Mouse (Mus musculus): ENCODE measurements around the gene 1810055G02Rik.

The 1810055G02Rik gene

DNA sequence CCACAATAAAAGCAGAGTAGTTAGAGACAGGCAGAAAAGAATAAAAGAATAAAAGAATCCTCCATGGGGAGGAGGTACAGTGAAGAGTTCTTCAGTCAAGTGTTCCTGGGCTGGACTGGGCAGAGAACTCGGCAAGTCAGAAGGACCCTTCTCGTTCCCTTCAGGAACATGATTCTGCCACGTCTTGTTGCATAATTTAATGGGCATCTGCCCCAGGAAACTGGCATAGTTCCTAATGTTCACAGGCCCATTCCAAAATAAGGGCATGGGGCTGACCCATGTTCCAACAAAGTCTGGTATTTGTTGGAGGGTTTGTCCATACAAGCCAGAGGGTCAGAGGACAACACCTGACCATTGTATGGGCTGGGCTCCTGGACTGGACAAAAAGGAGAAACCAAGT is 13.1 kb upstream of the 1810055G02Rik start:
- DNase-seq (ENCODE audit: low spot score in 2 of 2) = no peak

DNA sequence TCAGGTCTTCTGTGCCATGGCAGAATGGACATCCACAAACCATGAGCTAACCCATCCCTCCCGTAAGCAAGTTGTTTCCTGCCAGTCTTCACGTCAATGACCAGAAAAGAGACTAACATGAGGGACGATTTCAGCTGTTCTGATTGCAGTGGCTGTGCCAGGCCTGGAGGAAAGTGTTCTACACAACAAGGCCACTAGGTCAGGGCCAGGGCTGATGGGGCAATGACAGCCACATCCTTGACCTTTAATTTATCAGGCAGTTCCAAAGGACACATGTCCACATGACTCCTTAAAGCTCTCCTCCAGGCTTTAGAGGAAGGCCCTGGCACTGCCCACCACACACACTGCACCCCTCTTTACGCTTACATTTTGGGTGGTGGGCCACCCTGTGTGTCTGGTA is 12.6 kb upstream of the 1810055G02Rik start:
- DNase-seq (ENCODE audit: low spot score in 2 of 2) = no peak

DNA sequence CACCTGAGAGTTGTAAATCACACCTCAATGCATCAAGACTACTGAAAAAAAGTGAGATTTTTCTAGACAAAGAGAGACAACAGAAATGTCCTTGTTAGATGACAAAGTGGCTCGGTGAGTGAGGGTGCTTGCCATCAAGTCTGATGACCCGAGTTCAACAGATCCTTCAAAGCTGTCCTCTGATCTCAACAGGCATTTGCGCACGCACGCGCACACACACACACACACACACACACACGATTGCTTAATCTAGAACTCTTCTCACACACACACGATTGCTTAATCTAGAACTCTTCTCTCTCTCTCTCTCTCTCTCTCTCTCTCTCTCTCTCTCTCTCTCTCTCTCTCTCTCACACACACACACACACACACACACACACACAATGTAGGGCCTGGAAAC is 12.1 kb upstream of the 1810055G02Rik start:
- DNase-seq (ENCODE audit: low spot score in 2 of 2) = no peak

DNA sequence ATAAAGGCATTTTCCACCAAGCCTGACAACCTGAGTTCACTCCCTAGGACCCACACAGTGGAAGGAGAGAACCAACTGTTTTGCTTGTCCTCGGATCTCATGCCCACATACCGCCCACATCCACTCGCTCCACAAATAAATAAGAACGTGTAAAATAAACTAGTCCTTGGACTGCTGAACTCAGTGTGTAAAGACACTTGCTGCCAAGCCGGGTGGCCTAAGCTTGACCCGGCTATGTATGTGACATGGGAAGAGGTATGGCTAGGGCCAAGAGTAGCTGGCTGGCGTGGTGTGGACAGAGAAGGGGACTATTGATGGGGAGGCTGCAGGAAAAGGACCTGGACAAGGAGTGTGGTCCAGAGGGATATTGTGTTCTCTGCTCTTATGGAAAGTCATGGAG is 10.1 kb upstream of the 1810055G02Rik start:
- no peak for DNase-seq (ENCODE audit: low spot score in 2 of 2)

GRCm38 (mm10) chr19:3699508-3700438 is 8.3 kb upstream of the 1810055G02Rik start:
- peak; percentile 64 to 73 for DNase-seq (ENCODE audit: low spot score in 2 of 2)

DNA sequence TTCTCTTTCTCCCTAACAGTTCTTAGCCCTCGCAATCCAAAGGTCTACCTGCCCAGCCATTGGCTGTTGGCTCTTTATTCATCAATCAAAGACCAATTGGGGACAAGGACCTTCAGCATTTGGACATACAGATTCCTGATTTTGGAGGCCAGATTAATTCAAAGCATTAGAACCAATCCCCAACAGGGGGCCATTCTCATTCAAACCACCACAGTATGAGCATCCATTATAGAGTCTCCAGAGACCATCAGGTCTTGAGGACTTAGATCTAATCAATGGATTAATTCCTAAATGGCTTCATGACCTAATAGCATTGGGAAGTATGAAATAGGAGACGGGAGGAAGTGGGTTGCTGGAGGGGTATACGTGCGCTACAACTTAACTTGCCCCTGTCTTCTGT is 5.6 kb upstream of the 1810055G02Rik start:
- no peak for DNase-seq (ENCODE audit: low spot score in 2 of 2)

GRCm38 (mm10) chr19:3706258-3706657 is 1.8 kb upstream of the 1810055G02Rik start:
- no peak for DNase-seq (ENCODE audit: low spot score in 2 of 2)

DNA sequence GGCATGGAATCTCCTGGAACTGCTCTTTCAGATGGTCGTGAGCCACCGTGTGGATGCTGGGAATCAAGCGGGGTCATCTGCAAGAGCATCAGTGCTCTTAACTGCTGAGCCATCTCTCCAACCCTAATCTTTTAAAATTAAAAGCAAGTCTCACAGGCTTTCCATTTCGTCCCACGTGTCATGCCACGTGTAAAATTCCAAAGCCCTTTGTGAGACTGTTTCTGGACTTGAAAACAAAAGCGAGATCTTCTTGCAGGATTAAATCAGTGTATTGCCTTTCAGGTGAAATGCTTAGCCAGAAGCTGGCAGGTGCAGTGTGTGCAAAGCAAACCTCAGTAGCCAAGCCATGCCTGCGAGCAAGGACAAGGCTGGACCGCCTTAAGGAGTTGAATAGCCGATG is 540 bp upstream of the 1810055G02Rik start:
- no peak for DNase-seq (ENCODE audit: low spot score in 2 of 2)

DNA sequence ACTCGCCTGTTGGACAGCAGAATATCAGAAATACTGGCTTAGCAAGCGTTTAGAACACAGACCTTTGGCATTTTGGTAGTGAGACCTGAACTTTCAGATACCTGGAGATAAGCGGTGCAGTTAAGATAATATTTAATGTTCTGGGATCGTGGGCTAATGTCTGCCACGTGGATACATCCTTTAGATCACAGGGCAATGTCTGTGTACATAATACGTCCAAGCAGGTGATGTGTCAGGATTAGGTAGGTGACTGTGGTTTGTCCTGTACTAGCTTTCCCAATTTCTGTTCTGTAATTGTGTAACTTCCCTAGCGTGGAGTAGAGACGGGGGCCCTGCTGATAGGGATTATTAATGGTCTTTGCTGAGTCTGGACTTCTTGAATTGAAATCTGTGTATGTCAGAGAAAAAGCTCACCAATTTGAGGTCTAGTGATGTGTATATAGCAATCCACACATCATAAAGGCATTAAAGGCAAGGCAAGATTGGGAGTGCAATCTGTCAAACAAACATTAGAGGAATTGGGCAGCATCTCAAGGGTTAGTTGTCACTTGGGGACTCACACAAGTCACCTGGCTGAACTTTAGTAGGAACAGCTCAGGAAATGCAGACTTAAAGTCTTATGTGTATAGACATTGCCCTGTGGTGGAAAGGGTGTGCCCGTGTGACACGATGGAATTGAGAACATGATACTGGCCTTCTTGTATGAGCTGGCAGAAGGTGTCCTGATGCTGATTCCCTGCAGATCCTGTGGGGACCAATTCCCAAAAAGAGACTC is 1.1 kb downstream of the 1810055G02Rik start:
- DNase-seq (ENCODE audit: low spot score in 2 of 2) = no peak

DNA sequence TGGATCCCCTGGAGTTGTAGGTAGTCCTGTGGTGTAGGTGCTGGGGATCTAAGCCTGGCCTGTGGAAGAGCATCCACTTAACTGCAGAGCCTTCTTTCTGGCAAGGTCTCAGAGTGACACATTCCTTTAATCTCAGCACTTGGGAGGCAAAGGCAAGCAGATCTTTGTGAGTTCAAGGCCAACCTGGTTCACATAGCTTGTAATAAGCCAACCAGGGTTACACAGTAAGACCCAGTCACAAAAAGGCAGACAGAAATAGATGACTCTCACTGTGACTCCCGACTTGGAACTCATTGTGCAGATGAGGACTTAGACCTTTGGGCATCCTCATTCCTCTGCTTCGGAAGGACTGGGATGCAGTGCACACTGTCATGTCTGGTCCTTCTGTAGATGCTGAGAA is 2.3 kb downstream of the 1810055G02Rik start:
- no peak for DNase-seq (ENCODE audit: low spot score in 2 of 2)

DNA sequence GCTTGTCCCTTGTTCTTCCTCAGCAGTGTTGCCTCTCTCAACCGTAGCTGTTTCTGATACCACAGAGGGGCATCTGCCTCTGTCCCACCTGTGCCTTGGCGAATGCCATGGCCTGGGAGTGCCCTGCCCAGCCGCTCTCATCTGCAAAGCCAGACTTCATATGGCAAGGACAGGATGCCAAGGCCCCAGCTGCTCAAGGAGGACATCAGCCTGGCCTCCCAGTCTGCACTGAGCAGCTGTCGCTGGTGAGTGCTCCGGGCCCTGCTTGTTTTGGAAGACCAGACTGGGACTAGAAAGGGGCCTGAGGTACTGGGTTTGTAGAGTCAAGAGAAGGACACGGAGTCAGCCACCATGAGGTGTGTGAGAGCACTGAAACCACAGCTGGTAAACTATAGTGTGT is 6.3 kb downstream of the 1810055G02Rik start:
- no peak for DNase-seq (ENCODE audit: low spot score in 2 of 2)

- DNase-seq (ENCODE audit: low spot score in 2 of 2) = peak; percentile 68 to 70
Measured at GRCm38 (mm10) chr19:3718481-3719361, 10.6 kb downstream of the 1810055G02Rik start.

DNA sequence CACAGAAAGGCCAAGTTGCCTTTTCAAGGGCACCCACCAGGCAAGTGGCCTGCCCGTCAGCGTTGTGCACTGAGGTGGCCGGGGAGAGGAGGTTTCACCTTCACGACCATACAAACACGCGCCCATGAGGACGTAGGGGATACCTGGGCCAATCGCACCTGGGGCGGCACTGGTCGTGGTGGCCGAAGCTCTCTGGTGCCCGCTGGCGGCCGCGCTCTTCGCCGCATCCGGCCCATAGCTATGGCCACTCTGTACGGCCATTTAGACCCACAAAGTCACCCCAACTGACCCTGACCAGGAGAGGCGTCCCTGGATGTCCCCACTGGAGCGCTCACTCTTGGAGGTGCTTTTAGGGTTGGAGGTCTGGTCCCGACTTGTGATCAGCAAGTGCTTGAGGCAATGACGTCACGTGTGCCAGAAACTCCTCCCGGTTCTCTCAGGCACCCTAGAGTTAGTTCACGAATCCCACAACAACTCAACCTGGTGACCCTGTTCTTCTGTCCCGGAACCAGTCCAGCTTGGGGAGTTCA is 11.3 kb downstream of the 1810055G02Rik start:
- DNase-seq (ENCODE audit: low spot score in 2 of 2) = peak; percentile 38 to 66

DNA sequence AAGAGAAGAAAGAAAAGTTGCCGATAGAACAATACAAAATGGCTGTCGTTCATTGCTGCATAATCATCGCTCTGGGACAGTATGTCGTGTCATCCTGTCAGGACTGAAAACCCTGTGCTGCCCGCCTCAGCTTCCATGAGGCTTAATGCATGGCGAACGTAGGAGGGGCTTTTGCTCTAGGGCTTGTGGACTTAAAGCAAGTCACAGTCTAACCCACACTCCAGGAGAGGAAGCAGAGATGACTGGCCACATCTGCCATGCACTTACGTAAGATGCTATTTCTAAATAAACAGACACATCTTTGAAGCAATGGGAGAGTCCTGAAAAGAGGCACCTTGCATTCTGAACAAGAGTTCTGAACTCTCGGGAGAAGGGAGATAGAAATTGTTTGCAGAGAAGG is 15.1 kb downstream of the 1810055G02Rik start:
- DNase-seq (ENCODE audit: low spot score in 2 of 2) = no peak

- DNase-seq (ENCODE audit: low spot score in 2 of 2) = no peak
Measured at GRCm38 (mm10) chr19:3723904-3724303, 15.8 kb downstream of the 1810055G02Rik start.

DNA sequence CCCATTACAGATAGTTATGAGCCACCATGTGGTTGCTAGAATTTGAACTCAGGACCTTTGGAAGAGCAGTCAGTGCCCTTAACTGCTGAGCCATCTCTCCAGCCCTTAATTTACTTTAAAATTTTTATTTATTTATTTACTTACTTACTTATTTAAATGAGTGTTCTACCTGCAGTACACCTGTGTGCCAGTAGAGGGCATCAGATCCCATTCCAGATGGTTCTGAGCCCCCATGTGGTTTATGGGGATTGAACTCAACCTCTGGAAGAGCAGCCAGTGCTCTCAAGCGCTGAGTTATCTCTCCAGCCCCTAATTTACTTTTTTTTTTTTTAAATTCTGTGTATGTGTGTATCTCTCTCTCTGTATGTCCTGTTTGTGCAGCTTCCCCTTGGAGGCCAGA is 16.7 kb downstream of the 1810055G02Rik start:
- peak; percentile 71 to 76 for DNase-seq (ENCODE audit: low spot score in 2 of 2)

GRCm38 (mm10) chr19:3728901-3729300 is 20.8 kb downstream of the 1810055G02Rik start:
- no peak for DNase-seq (ENCODE audit: low spot score in 2 of 2)

- DNase-seq (ENCODE audit: low spot score in 2 of 2) = no peak
Measured at GRCm38 (mm10) chr19:3730781-3731646, 22.9 kb downstream of the 1810055G02Rik start.

DNA sequence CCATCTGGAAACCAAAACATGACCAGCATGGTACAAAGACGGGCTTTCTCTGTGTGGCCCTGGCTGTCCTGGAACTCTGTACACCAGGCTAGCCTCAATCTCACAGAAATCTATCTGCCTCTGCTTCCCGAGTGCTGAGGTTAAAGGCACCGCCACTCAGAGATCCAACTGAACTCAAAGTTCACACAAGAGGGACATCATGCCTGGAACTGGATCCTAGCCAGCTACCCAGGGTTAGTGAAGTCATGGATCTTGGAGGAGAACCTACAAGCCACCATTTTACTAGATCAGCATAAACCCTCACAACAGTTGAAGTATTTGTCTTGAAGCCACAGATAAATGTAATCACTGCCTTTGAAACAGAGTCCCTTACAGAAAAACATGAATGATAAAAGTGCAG is 27.9 kb downstream of the 1810055G02Rik start:
- DNase-seq (ENCODE audit: low spot score in 2 of 2) = no peak

- no peak for DNase-seq (ENCODE audit: low spot score in 2 of 2)
Measured at GRCm38 (mm10) chr19:3739650-3740049, 31.6 kb downstream of the 1810055G02Rik start.

DNA sequence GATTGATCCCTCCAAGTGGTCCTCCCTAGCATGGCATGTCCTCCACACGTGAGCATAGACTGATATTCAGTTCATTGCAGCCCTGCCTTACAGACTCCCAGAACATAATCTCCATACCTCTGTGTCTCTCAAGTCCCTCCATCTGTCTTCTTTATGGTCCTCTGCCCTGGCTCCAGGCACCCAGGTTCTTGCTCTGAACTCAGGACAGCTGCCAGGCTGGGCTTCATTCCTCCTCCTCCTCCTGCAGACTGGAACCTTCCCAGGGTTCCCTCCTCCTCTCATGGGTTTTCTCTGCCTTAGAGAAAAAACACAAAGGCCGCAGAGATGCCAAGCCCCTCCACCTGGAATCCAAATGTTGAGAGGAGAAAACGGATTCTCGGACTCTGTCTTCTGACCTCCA is 34.6 kb downstream of the 1810055G02Rik start:
- DNase-seq (ENCODE audit: low spot score in 2 of 2) = no peak
